Comparison of ENCODE assay signal across 8 mouse cellular contexts in genomic region chr14:79770306-79771093, GRCm38 (mm10). TPM values are rescaled to one million over a fixed set of nuclear protein-coding genes. Genes with fewer than 3 reads are reported as not detected.
DNase-seq lines count a peak whose midpoint lies in the region; ATAC-seq and TF ChIP-seq lines count a peak whose summit lies in the region.

No protein-coding gene starts in this region.

- ATAC-seq in lung, postnatal 0 days: no peak
- peak; percentile 59 for ATAC-seq in hindbrain, embryonic 16.5 days
- ATAC-seq in midbrain, postnatal 0 days (ENCODE audit: low FRiP score): peak; percentile 35
- ATAC-seq in erythroid progenitor cell, adult 5-6 weeks (replicated peaks; ENCODE audit: low FRiP score, poor library complexity, severe bottlenecking): no peak

- peak overlapping the region; percentile 56 for H3K4me2 ChIP-seq in lung, postnatal 0 days (replicated peaks; ENCODE audit: low read depth, low read length)
- H3K4me2 ChIP-seq in hindbrain, embryonic 16.5 days (ENCODE audit: low read length): peak overlapping the region; percentile 88
- H3K4me2 ChIP-seq in midbrain, postnatal 0 days (ENCODE audit: low read depth, low read length, poor library complexity, severe bottlenecking): peak overlapping the region; percentile 72

- peaks cover 73% of the 10 kb centered on the region for H3K27me3 ChIP-seq in lung, postnatal 0 days (replicated peaks; ENCODE audit: insufficient read depth, low read length)
- peaks cover 8% of the 10 kb centered on the region for H3K27me3 ChIP-seq in hindbrain, embryonic 16.5 days (replicated peaks; ENCODE audit: control insufficient read depth, insufficient read depth, low read length)
- no peaks in the 10 kb centered on the region; the same call in 1 of the 2 replicates for H3K27me3 ChIP-seq in midbrain, postnatal 0 days (ENCODE audit: insufficient read depth, low read length)

- no peaks in the 10 kb centered on the region for H3K36me3 ChIP-seq in lung, postnatal 0 days (ENCODE audit: insufficient read depth, low read length)
- no peaks in the 10 kb centered on the region for H3K36me3 ChIP-seq in hindbrain, embryonic 16.5 days (ENCODE audit: control insufficient read depth, insufficient read depth, low read length)
- no peaks in the 10 kb centered on the region for H3K36me3 ChIP-seq in midbrain, postnatal 0 days (ENCODE audit: insufficient read depth, low read length)

- H3K9ac ChIP-seq in lung, postnatal 0 days (replicated peaks; ENCODE audit: low read depth): no peak overlapping the region
- H3K9ac ChIP-seq in hindbrain, embryonic 16.5 days (ENCODE audit: low read depth, low read length): peak overlapping the region; percentile 72
- H3K9ac ChIP-seq in midbrain, postnatal 0 days (replicated peaks; ENCODE audit: low read length, poor library complexity, severe bottlenecking): peak overlapping the region; percentile 75

- 4% methylated on average over 56 of the region's 62 CpGs for WGBS in lung, postnatal 0 days
- WGBS in hindbrain, embryonic 16.5 days: 1% methylated on average over 62 of the region's 62 CpGs
- under 1% methylated on average over 60 of the region's 62 CpGs for WGBS in midbrain, postnatal 0 days

- peak overlapping the region; percentile 24 for H3K4me3 ChIP-seq in lung, postnatal 0 days (ENCODE audit: low read depth, low read length)
- H3K4me3 ChIP-seq in hindbrain, embryonic 16.5 days (ENCODE audit: low read length): peak overlapping the region; percentile 52
- H3K4me3 ChIP-seq in midbrain, postnatal 0 days (ENCODE audit: low read depth, low read length): peak overlapping the region; percentile 68

- peaks cover 11% of the 10 kb centered on the region; the same call in 1 of the 2 replicates for H3K4me1 ChIP-seq in lung, postnatal 0 days (ENCODE audit: insufficient read depth, low read depth, low read length)
- H3K4me1 ChIP-seq in hindbrain, embryonic 16.5 days (ENCODE audit: control insufficient read depth, insufficient read depth, low read depth, low read length): peaks cover 42% of the 10 kb centered on the region
- H3K4me1 ChIP-seq in midbrain, postnatal 0 days (ENCODE audit: insufficient read depth, low read length): peaks cover 17% of the 10 kb centered on the region

- DNase-seq in embryo, embryonic 10 days (ENCODE audit: low spot score): peak; percentile 35
- DNase-seq in embryo, embryonic 11 days: no peak
- DNase-seq in lung, postnatal 0 days (ENCODE audit: low spot score): no peak
- DNase-seq in lung, postnatal 10 days: no peak
- DNase-seq in midbrain, postnatal 0 days (ENCODE audit: low spot score): peak; percentile 29
- DNase-seq in thymus, postnatal 25 days: no peak

- TF ChIP-seq CTCF in lung, postnatal 0 days (IDR thresholded peaks at IDR 0.05): no peak
- 0 out of 2 replicates have a peak, but pooled peaks have one; percentile 6 for TF ChIP-seq CTCF in midbrain, postnatal 0 days (IDR thresholded peaks at IDR 0.05)

- no peak for TF ChIP-seq EP300 in lung, postnatal 0 days (IDR thresholded peaks at IDR 0.05)

- H3K9me3 ChIP-seq in lung, postnatal 0 days (ENCODE audit: low read length): no peaks in the 10 kb centered on the region
- H3K9me3 ChIP-seq in hindbrain, embryonic 16.5 days (ENCODE audit: control insufficient read depth, low read length): no peaks in the 10 kb centered on the region
- no peaks in the 10 kb centered on the region for H3K9me3 ChIP-seq in midbrain, postnatal 0 days (ENCODE audit: low read length)

- H3K27ac ChIP-seq in lung, postnatal 0 days (ENCODE audit: low read length): no peak overlapping the region
- H3K27ac ChIP-seq in hindbrain, embryonic 16.5 days (ENCODE audit: low read depth, low read length): peak overlapping the region; percentile 86
- H3K27ac ChIP-seq in midbrain, postnatal 0 days (ENCODE audit: low read depth, low read length): peak overlapping the region; percentile 87

RNA-seq across cellular contexts. Expression of gene Pcdh8, which starts 0.6 kb away (rescaled TPM):
- polyA plus RNA-seq in lung, postnatal 0 days (2015; fragmentation: Nextera tagmentation; extraction: Ambion mirVana): not detected in 2 replicates
- 35.7 and 42.8 TPM in 2 replicates for polyA plus RNA-seq in hindbrain, embryonic 16.5 days (2015; fragmentation: Nextera tagmentation; extraction: Ambion mirVana)
- total RNA-seq in midbrain, postnatal 0 days (2014; rRNA removed): 149 and 150 TPM in 2 replicates
- 49.3 and 50.2 TPM in 2 replicates for polyA plus RNA-seq in midbrain, postnatal 0 days (2015; fragmentation: Nextera tagmentation; extraction: Ambion mirVana)
- not detected in 2 replicates for total RNA-seq in erythroid progenitor cell, adult 5-6 weeks (2015; ENCODE audit: low replicate concordance)
- total RNA-seq in erythroid progenitor cell, adult 5-6 weeks (2017; ENCODE audit: low replicate concordance): not detected in 2 replicates

Comparison
In these comparisons a context has a peak if more than half of its experiments do, and no peak if none do; other contexts are left out.
1. DNase-seq: peak in embryo, embryonic 10 days (single experiment) and midbrain, postnatal 0 days (single experiment); none in embryo, embryonic 11 days (single experiment), lung, postnatal 0 days (single experiment), lung, postnatal 10 days (single experiment) and thymus, postnatal 25 days (single experiment).
2. ATAC-seq: peak in hindbrain, embryonic 16.5 days (single experiment) and midbrain, postnatal 0 days (single experiment); none in lung, postnatal 0 days (single experiment) and erythroid progenitor cell, adult 5-6 weeks (single experiment).
3. RNA of gene Pcdh8, which starts 0.6 kb away (polyA plus RNA-seq): 49.3 to 50.2 TPM in midbrain, postnatal 0 days and 35.7 to 42.8 TPM in hindbrain, embryonic 16.5 days; not detected in lung, postnatal 0 days; every median in the first group is over 10 times any median in the second.
4. Peak in every context shown above with its lines, with median percentiles within 50 percentile points of each other: H3K4me2 ChIP-seq and H3K4me3 ChIP-seq.